Mouse (Mus musculus): Measurements from ENCODE around the gene Dcun1d3.

Gene Dcun1d3

GRCm38 (mm10) chr7:119808723-119809122 is 87.4 kb downstream of the Dcun1d3 start:
- CTCF ChIA-PET, result no interaction called here

GRCm38 (mm10) chr7:119807396-119807795 is 88.7 kb downstream of the Dcun1d3 start:
- CTCF ChIA-PET, result no interaction called here
